Mouse (Mus musculus) forebrain, embryonic 16.5 days (tissue): ENCODE measurements around the gene Nlrp3. TPM values are rescaled to one million over a fixed set of nuclear protein-coding genes. Genes with fewer than 3 reads are reported as not detected.
A peak's percentile ranks its signal among the peaks of the same experiment; 100 is the strongest.

Experiments used
- ATAC-seq: fragments of 200-750 bp; cut with Nextera tagmentation; 2 replicates; pipeline ENCODE4 v1.8.0; 2017; ENCODE audit warnings: mild to moderate bottlenecking, moderate library complexity
- H3K27ac ChIP-seq: fragments of 300-500 bp; sonication (generic); 2 replicates; pipeline ENCODE4 v1.5.1; 2014; ENCODE audit warnings: low read length, control low read depth
- H3K27me3 ChIP-seq: fragments of 300-500 bp; sonication (generic); replicated peaks from 2 replicates; pipeline ENCODE4 v1.6.1; 2014; ENCODE audit warnings: low read length; ENCODE audit not compliant: control insufficient read depth, insufficient read depth
- H3K36me3 ChIP-seq: fragments of 300-500 bp; sonication (generic); 2 replicates; pipeline ENCODE4 v1.6.1; 2014; ENCODE audit not compliant: control insufficient read depth, insufficient read depth
- H3K4me1 ChIP-seq: fragments of 300-500 bp; sonication (generic); replicated peaks from 2 replicates; pipeline ENCODE4 v1.6.1; 2014; ENCODE audit warnings: low read length; ENCODE audit not compliant: control insufficient read depth, insufficient read depth
- H3K4me2 ChIP-seq: fragments of 300-500 bp; sonication (generic); 2 replicates; pipeline ENCODE4 v1.6.1; 2014; ENCODE audit warnings: mild to moderate bottlenecking, low read length, control low read depth
- H3K4me3 ChIP-seq: fragments of 300-500 bp; sonication (generic); replicated peaks from 2 replicates; pipeline ENCODE4 v1.5.1; 2014; ENCODE audit warnings: mild to moderate bottlenecking, low read length, control low read depth
- H3K9ac ChIP-seq: fragments of 300-500 bp; sonication (generic); replicated peaks from 2 replicates; pipeline ENCODE4 v1.6.1; 2014; ENCODE audit warnings: low read depth, low read length, control low read depth
- H3K9me3 ChIP-seq: fragments of 300-500 bp; sonication (generic); 2 replicates; pipeline ENCODE4 v1.6.1; 2016; ENCODE audit warnings: low read length; ENCODE audit not compliant: control insufficient read depth
- WGBS: fragments of 180-500 bp; shearing (Covaris S2); extraction: QIAGEN DNeasy Blood & Tissue Kit; methylation state at CpG from one replicate; pipeline ENCODE4 v1.1.7; 2014; 5-methylcytosine and 5-hydroxymethylcytosine counted together
- polyA plus RNA-seq: library from polyadenylated mRNA; unstranded; fragments of >200 nt; fragmentation: Nextera tagmentation; extraction: Ambion mirVana; gene quantifications from 2 replicates; pipeline ENCODE4 v1.2.1, GENCODE M21; 2015

The Nlrp3 gene
- polyA plus RNA-seq, 1 experiment from 2014 or later = 0.11 TPM

- no peaks in the 10 kb centered on the region for H3K9me3 ChIP-seq
- ATAC-seq = no peak
- no peak overlapping the region for H3K4me2 ChIP-seq
- H3K27ac ChIP-seq = no peak overlapping the region
- H3K36me3 ChIP-seq = no peaks in the 10 kb centered on the region
- H3K4me1 ChIP-seq = no peaks in the 10 kb centered on the region
- no peaks in the 10 kb centered on the region for H3K27me3 ChIP-seq
- H3K4me3 ChIP-seq = no peak overlapping the region
- WGBS = 90% methylated on average over 3 of the region's 3 CpGs
- H3K9ac ChIP-seq = no peak overlapping the region
Observed at GRCm38 (mm10) chr11:59513556-59513955, 27.8 kb upstream of the Nlrp3 start.

- H3K36me3 ChIP-seq = no peaks in the 10 kb centered on the region
- H3K27ac ChIP-seq = no peak overlapping the region
- H3K9ac ChIP-seq = no peak overlapping the region
- no peaks in the 10 kb centered on the region for H3K9me3 ChIP-seq
- WGBS = 58% methylated on average over 6 of the region's 6 CpGs
- ATAC-seq = no peak
- no peaks in the 10 kb centered on the region for H3K4me1 ChIP-seq
- no peaks in the 10 kb centered on the region for H3K27me3 ChIP-seq
- H3K4me2 ChIP-seq = no peak overlapping the region
- H3K4me3 ChIP-seq = no peak overlapping the region
Observed at GRCm38 (mm10) chr11:59514381-59514780, 27.0 kb upstream of the Nlrp3 start.

DNA sequence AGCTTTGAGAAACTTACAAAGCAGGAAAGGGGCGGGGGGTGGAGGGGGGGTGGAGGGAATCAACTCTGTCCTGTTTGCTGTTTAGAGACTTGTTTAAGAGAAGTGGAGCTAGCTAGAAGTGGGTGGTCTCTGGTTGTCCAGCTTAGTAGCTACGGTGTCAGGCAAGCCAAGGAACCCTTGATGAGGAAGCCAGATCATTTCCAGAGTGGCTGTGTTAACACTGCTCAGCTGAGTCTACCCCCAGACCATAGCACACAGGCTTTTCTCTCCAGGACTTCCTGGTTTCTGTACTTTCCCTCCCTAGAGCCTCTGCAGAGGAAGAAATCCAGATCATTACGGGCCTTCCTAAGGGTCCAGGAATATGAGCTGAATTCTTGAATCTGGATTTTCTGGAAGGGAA is 26.6 kb upstream of the Nlrp3 start:
- H3K4me3 ChIP-seq = no peak overlapping the region
- H3K9me3 ChIP-seq = no peaks in the 10 kb centered on the region
- H3K27ac ChIP-seq = no peak overlapping the region
- WGBS = 67% methylated on average over 3 of the region's 3 CpGs
- H3K4me2 ChIP-seq = no peak overlapping the region
- ATAC-seq = no peak
- no peaks in the 10 kb centered on the region for H3K4me1 ChIP-seq
- H3K9ac ChIP-seq = no peak overlapping the region
- H3K27me3 ChIP-seq = no peaks in the 10 kb centered on the region
- no peaks in the 10 kb centered on the region for H3K36me3 ChIP-seq

DNA sequence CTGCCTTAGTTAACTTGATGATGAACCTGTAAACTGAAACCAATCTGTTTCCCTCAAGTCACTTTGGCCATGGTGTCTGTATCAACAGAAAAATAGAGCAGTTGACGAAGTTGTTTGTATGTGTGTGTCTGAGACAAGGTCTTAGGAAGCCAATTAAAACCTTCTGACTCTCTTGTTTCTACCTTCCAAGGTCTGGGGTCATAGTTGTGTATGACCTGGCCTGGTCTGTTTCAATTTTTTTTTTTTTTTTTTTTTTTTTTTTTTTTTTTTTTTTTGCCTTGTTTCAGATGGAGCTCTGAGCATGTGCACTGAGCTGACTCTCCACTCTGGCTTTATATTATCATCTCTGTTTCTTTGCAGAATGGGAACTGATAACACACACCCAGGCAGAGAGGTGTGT is 23.9 kb upstream of the Nlrp3 start:
- no peaks in the 10 kb centered on the region for H3K9me3 ChIP-seq
- no peak overlapping the region for H3K9ac ChIP-seq
- no peaks in the 10 kb centered on the region for H3K36me3 ChIP-seq
- no peak overlapping the region for H3K4me2 ChIP-seq
- no peak overlapping the region for H3K4me3 ChIP-seq
- 88% methylated on average over 1 of the region's 1 CpGs for WGBS
- H3K4me1 ChIP-seq = no peaks in the 10 kb centered on the region
- ATAC-seq = no peak
- no peaks in the 10 kb centered on the region for H3K27me3 ChIP-seq
- no peak overlapping the region for H3K27ac ChIP-seq

DNA sequence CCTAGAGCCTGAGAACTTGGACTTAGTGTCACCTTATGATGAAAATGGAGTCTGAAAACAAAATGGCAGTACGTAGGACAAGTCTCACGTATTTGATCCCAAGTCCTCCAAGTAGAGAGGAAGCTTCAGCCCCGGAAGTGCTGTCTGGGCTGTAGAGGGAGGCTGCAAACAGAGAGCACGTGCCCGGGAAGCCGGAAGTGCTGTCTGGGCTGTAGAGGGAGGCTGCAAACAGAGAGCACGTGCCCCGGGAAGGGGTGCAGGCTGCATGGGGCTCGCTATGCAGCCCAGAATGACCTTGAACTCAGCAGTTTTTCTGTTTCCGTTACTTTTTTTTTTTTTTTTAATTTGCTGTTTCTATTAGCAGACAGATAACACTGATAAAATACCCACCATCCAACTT is 23.1 kb upstream of the Nlrp3 start:
- no peak overlapping the region for H3K4me3 ChIP-seq
- no peaks in the 10 kb centered on the region for H3K36me3 ChIP-seq
- H3K9me3 ChIP-seq = no peaks in the 10 kb centered on the region
- no peak overlapping the region for H3K27ac ChIP-seq
- H3K9ac ChIP-seq = no peak overlapping the region
- 71% methylated on average over 10 of the region's 10 CpGs for WGBS
- ATAC-seq = no peak
- no peak overlapping the region for H3K4me2 ChIP-seq
- no peaks in the 10 kb centered on the region for H3K4me1 ChIP-seq
- no peaks in the 10 kb centered on the region for H3K27me3 ChIP-seq

GRCm38 (mm10) chr11:59519741-59520495 is 21.4 kb upstream of the Nlrp3 start:
- Histone ChIP-seq H3K9ac (no peak overlapping the region), H3K4me3 (no peak overlapping the region), H3K4me2 (no peak overlapping the region), H3K27me3 (no peaks in the 10 kb centered on the region), H3K9me3 (peaks cover 3% of the 10 kb centered on the region; the same call in 1 of the 2 replicates), H3K36me3 (no peaks in the 10 kb centered on the region), H3K27ac (no peak overlapping the region), H3K4me1 (no peaks in the 10 kb centered on the region)
- no peak for ATAC-seq
- 65% methylated on average over 6 of the region's 6 CpGs for WGBS

DNA sequence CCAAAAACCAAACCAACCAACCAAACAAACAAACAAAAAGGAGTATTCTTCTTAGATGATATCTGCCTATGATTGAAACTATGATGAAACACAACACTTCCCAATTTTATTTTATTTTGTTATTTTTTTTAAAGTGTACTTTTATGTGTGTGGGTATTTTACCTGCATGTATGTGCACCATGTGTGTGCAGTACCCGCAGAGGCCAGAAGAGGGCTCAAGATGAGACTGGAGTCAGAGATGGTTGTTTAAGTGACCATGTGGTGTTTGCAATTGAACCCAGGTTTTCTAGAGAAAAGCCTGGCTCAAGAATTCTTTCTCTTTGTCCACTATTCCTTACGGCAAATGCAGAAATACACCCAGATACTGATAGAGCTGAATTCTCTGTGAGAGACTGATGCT is 17.2 kb upstream of the Nlrp3 start:
- Histone ChIP-seq H3K4me1 (no peaks in the 10 kb centered on the region), H3K27ac (no peak overlapping the region), H3K9ac (no peak overlapping the region), H3K27me3 (no peaks in the 10 kb centered on the region), H3K9me3 (peaks cover 3% of the 10 kb centered on the region; the same call in 1 of the 2 replicates), H3K36me3 (no peaks in the 10 kb centered on the region), H3K4me3 (no peak overlapping the region), H3K4me2 (no peak overlapping the region)
- WGBS = 97% methylated on average over 2 of the region's 2 CpGs
- no peak for ATAC-seq

- no peaks in the 10 kb centered on the region for H3K36me3 ChIP-seq
- no peaks in the 10 kb centered on the region for H3K4me1 ChIP-seq
- no peak overlapping the region for H3K4me2 ChIP-seq
- WGBS = 8% methylated on average over 10 of the region's 10 CpGs
- no peak overlapping the region for H3K4me3 ChIP-seq
- no peak overlapping the region for H3K27ac ChIP-seq
- H3K9ac ChIP-seq = no peak overlapping the region
- H3K27me3 ChIP-seq = no peaks in the 10 kb centered on the region
- ATAC-seq = peak; percentile 61; the same call in 1 of the 2 replicates
- peaks cover 3% of the 10 kb centered on the region; the same call in 1 of the 2 replicates for H3K9me3 ChIP-seq
Observed at GRCm38 (mm10) chr11:59525237-59525636, 16.1 kb upstream of the Nlrp3 start.

GRCm38 (mm10) chr11:59526472-59527080 is 14.8 kb upstream of the Nlrp3 start, which contains the start of gene Zkscan17:
Gene Zkscan17, minus strand, starts transcription at chr11:59526751.
- Histone ChIP-seq H3K9ac (no peak within 1 kb of the TSS), H3K27me3 (no peaks in the 10 kb centered on the region), H3K9me3 (peaks cover 3% of the 10 kb centered on the region; the same call in 1 of the 2 replicates), H3K27ac (no peak within 1 kb of the TSS), H3K36me3 (no peaks in the 10 kb centered on the region), H3K4me2 (no peak within 1 kb of the TSS), H3K4me1 (no peaks in the 10 kb centered on the region), H3K4me3 (no peak within 1 kb of the TSS)
- ATAC-seq = no peak
- WGBS = 48% methylated on average over 8 of the region's 8 CpGs
